Mouse (Mus musculus): Measurements from ENCODE around the gene Hoxc10.

Hoxc10 gene

GRCm38 (mm10) chr15:102939256-102940155 lies 27.1 kb upstream of the Hoxc10 start:
- no peak for TF ChIP-seq CTCF (conservative IDR thresholded peaks at IDR 0.05; ENCODE audit: low read length)
- TF ChIP-seq NANOG (IDR thresholded peaks at IDR 0.05; ENCODE audit: borderline replicate concordance, low read length) = no peak
- no peak for TF ChIP-seq POU5F1 (IDR thresholded peaks at IDR 0.05; ENCODE audit: borderline replicate concordance, low read length)
- peak overlapping the region; percentile 39 for H3K4me3 ChIP-seq (replicated peaks; ENCODE audit: low read length)
- H3K4me1 ChIP-seq (replicated peaks; ENCODE audit: low read depth, low read length) = peaks cover 60% of the 10 kb centered on the region
- no peaks in the 10 kb centered on the region for H3K9me3 ChIP-seq (ENCODE audit: low read length)
- no peaks in the 10 kb centered on the region for H3K36me3 ChIP-seq (ENCODE audit: insufficient read depth, low read length)
- H3K27me3 ChIP-seq (ENCODE audit: insufficient read depth, low read length) = peaks cover 97% of the 10 kb centered on the region

GRCm38 (mm10) chr15:102942739-102943467 lies 23.7 kb upstream of the Hoxc10 start:
- Histone ChIP-seq H3K27me3 (ENCODE audit: insufficient read depth, low read length) (peaks cover 96% of the 10 kb centered on the region), H3K9me3 (ENCODE audit: low read length) (no peaks in the 10 kb centered on the region), H3K4me3 (replicated peaks; ENCODE audit: low read length) (peak overlapping the region; percentile 69), H3K36me3 (ENCODE audit: insufficient read depth, low read length) (no peaks in the 10 kb centered on the region), H3K4me1 (replicated peaks; ENCODE audit: low read depth, low read length) (peaks cover 46% of the 10 kb centered on the region)
- TF ChIP-seq CTCF (conservative IDR thresholded peaks at IDR 0.05; ENCODE audit: low read length) (no peak), POU5F1 (IDR thresholded peaks at IDR 0.05; ENCODE audit: borderline replicate concordance, low read length) (no peak), NANOG (IDR thresholded peaks at IDR 0.05; ENCODE audit: borderline replicate concordance, low read length) (no peak)

GRCm38 (mm10) chr15:102943468-102943813 lies 23.2 kb upstream of the Hoxc10 start:
- peaks cover 43% of the 10 kb centered on the region for H3K4me1 ChIP-seq (replicated peaks; ENCODE audit: low read depth, low read length)
- H3K4me3 ChIP-seq (replicated peaks; ENCODE audit: low read length) = peak overlapping the region; percentile 69
- H3K9me3 ChIP-seq (ENCODE audit: low read length) = no peaks in the 10 kb centered on the region
- H3K36me3 ChIP-seq (ENCODE audit: insufficient read depth, low read length) = no peaks in the 10 kb centered on the region
- peaks cover 96% of the 10 kb centered on the region for H3K27me3 ChIP-seq (ENCODE audit: insufficient read depth, low read length)
- TF ChIP-seq CTCF (conservative IDR thresholded peaks at IDR 0.05; ENCODE audit: low read length) = no peak
- no peak for TF ChIP-seq NANOG (IDR thresholded peaks at IDR 0.05; ENCODE audit: borderline replicate concordance, low read length)
- TF ChIP-seq POU5F1 (IDR thresholded peaks at IDR 0.05; ENCODE audit: borderline replicate concordance, low read length) = no peak

- Histone ChIP-seq H3K36me3 (ENCODE audit: insufficient read depth, low read length) (no peaks in the 10 kb centered on the region), H3K9me3 (ENCODE audit: low read length) (no peaks in the 10 kb centered on the region), H3K4me3 (replicated peaks; ENCODE audit: low read length) (no peak overlapping the region), H3K27me3 (ENCODE audit: insufficient read depth, low read length) (peaks cover 96% of the 10 kb centered on the region), H3K4me1 (replicated peaks; ENCODE audit: low read depth, low read length) (peaks cover 29% of the 10 kb centered on the region)
- TF ChIP-seq CTCF (conservative IDR thresholded peaks at IDR 0.05; ENCODE audit: low read length) (no peak), NANOG (IDR thresholded peaks at IDR 0.05; ENCODE audit: borderline replicate concordance, low read length) (no peak), POU5F1 (IDR thresholded peaks at IDR 0.05; ENCODE audit: borderline replicate concordance, low read length) (no peak)
Measured at GRCm38 (mm10) chr15:102945185-102946077, 21.2 kb upstream of the Hoxc10 start.

- Histone ChIP-seq H3K36me3 (ENCODE audit: insufficient read depth, low read length) (no peaks in the 10 kb centered on the region), H3K4me3 (replicated peaks; ENCODE audit: low read length) (no peak overlapping the region), H3K4me1 (replicated peaks; ENCODE audit: low read depth, low read length) (peaks cover 36% of the 10 kb centered on the region), H3K9me3 (ENCODE audit: low read length) (peaks cover 5% of the 10 kb centered on the region; the same call in 1 of the 2 replicates), H3K27me3 (ENCODE audit: insufficient read depth, low read length) (peaks cover 96% of the 10 kb centered on the region)
- no peak for TF ChIP-seq POU5F1 (IDR thresholded peaks at IDR 0.05; ENCODE audit: borderline replicate concordance, low read length)
- no peak for TF ChIP-seq NANOG (IDR thresholded peaks at IDR 0.05; ENCODE audit: borderline replicate concordance, low read length)
- no peak for TF ChIP-seq CTCF (conservative IDR thresholded peaks at IDR 0.05; ENCODE audit: low read length)
Measured at GRCm38 (mm10) chr15:102947276-102947675, 19.3 kb upstream of the Hoxc10 start.

- Histone ChIP-seq H3K36me3 (ENCODE audit: insufficient read depth, low read length) (no peaks in the 10 kb centered on the region), H3K27me3 (ENCODE audit: insufficient read depth, low read length) (peaks cover 97% of the 10 kb centered on the region), H3K9me3 (ENCODE audit: low read length) (peaks cover 5% of the 10 kb centered on the region; the same call in 1 of the 2 replicates), H3K4me1 (replicated peaks; ENCODE audit: low read depth, low read length) (peaks cover 30% of the 10 kb centered on the region), H3K4me3 (replicated peaks; ENCODE audit: low read length) (no peak overlapping the region)
- TF ChIP-seq POU5F1 (IDR thresholded peaks at IDR 0.05; ENCODE audit: borderline replicate concordance, low read length) (no peak), CTCF (conservative IDR thresholded peaks at IDR 0.05; ENCODE audit: low read length) (no peak), NANOG (IDR thresholded peaks at IDR 0.05; ENCODE audit: borderline replicate concordance, low read length) (no peak)
Measured at GRCm38 (mm10) chr15:102948842-102949241, 17.8 kb upstream of the Hoxc10 start.

- Histone ChIP-seq H3K27me3 (ENCODE audit: insufficient read depth, low read length) (peaks cover 99% of the 10 kb centered on the region), H3K4me1 (replicated peaks; ENCODE audit: low read depth, low read length) (peaks cover 37% of the 10 kb centered on the region), H3K4me3 (replicated peaks; ENCODE audit: low read length) (no peak overlapping the region), H3K9me3 (ENCODE audit: low read length) (peaks cover 5% of the 10 kb centered on the region; the same call in 1 of the 2 replicates), H3K36me3 (ENCODE audit: insufficient read depth, low read length) (no peaks in the 10 kb centered on the region)
- TF ChIP-seq CTCF (conservative IDR thresholded peaks at IDR 0.05; ENCODE audit: low read length) (no peak), NANOG (IDR thresholded peaks at IDR 0.05; ENCODE audit: borderline replicate concordance, low read length) (no peak), POU5F1 (IDR thresholded peaks at IDR 0.05; ENCODE audit: borderline replicate concordance, low read length) (no peak)
Measured at GRCm38 (mm10) chr15:102949696-102950095, 16.9 kb upstream of the Hoxc10 start.
